17 mouse cellular contexts compared by ENCODE assay signal in genomic region chr14:21820880-21821505, GRCm38 (mm10). TPM values are rescaled to one million over a fixed set of nuclear protein-coding genes. Genes with fewer than 3 reads are reported as not detected.
A peak's percentile ranks its signal among the peaks of the same experiment; 100 is the strongest.
DNase-seq lines count a peak whose midpoint lies in the region; ATAC-seq and TF ChIP-seq lines count a peak whose summit lies in the region.
"Had no signal": no experiment of that assay in that cellular context is flagged by ENCODE, and none has a peak within 500 bp of the region (broad histone marks: within the 10 kb centered on the region; RNA-seq: fewer than 3 reads in every experiment).

No protein-coding gene starts in this region.

- no peak for TF ChIP-seq EP300 in lung, postnatal 0 days (IDR thresholded peaks at IDR 0.05)

- 84% methylated on average over 4 of the region's 4 CpGs for WGBS in heart, embryonic 13.5 days
- 93% methylated on average over 4 of the region's 4 CpGs for WGBS in lung, postnatal 0 days
- 87% methylated on average over 4 of the region's 4 CpGs for WGBS in small intestine, adult 2 months

- ATAC-seq in heart, embryonic 13.5 days (ENCODE audit: extremely low read depth, insufficient number of reproducible peaks, low FRiP score, low TSS enrichment), result no peak
- no peak for ATAC-seq in lung, postnatal 0 days

- peak; percentile 60 for TF ChIP-seq CTCF in lung, postnatal 0 days (IDR thresholded peaks at IDR 0.05)
- TF ChIP-seq CTCF in embryonic fibroblast, embryonic 13.5 days (IDR thresholded peaks at IDR 0.05; ENCODE audit: borderline replicate concordance, insufficient read depth, low read length), result peak; percentile 59; the same call in 1 of the 2 replicates
- TF ChIP-seq CTCF in small intestine, adult 2 months (IDR thresholded peaks at IDR 0.05; ENCODE audit: extremely low read depth, insufficient read length, insufficient replicate concordance, low read depth, low read length), result peak; percentile 23; the same call in 1 of the 2 replicates

- 0 out of 2 replicates have a peak overlapping the region, but pooled peaks have one; percentile 95 for H3K27ac ChIP-seq in heart, embryonic 13.5 days (replicated peaks)
- H3K27ac ChIP-seq in lung, postnatal 0 days (ENCODE audit: low read length), result no peak overlapping the region
- peak overlapping the region; percentile 41 for H3K27ac ChIP-seq in embryonic fibroblast, embryonic 13.5 days (ENCODE audit: insufficient read depth, low read length)
- peak overlapping the region; percentile 39; the same call in 1 of the 2 replicates for H3K27ac ChIP-seq in small intestine, adult 2 months (ENCODE audit: insufficient read depth, low read depth, low read length)
- H3K27ac ChIP-seq: forebrain, embryonic 12.5 days; hindbrain, embryonic 12.5 days; layer of hippocampus, adult 2 months had no signal

- TF ChIP-seq POLR2A in embryonic fibroblast, embryonic 13.5 days (IDR thresholded peaks at IDR 0.05; ENCODE audit: low read depth, low read length), result no peak
- TF ChIP-seq POLR2A in small intestine, adult 2 months (IDR thresholded peaks at IDR 0.05; ENCODE audit: low read depth, low read length), result no peak

- intact Hi-C loops in left cerebral cortex, postnatal 10 days (cut with DNase I), result no loop called here

- no peak for DNase-seq in heart, adult 9 months (ENCODE audit: low spot score in 2 of 2)
- DNase-seq in lung, postnatal 0 days (ENCODE audit: low spot score), result no peak
- no peak for DNase-seq in lung, postnatal 36 days
- DNase-seq in cerebellum, adult 9-10 months, result no peak
- no peak for DNase-seq in left cerebral cortex, postnatal 10 days (ENCODE audit: extremely low spot score in 1 of 2, low spot score in 2 of 2)
- DNase-seq: adrenal gland, adult 2 months; cerebellum, postnatal 25 days; kidney, adult 2 months; thymus, adult 2 months had no signal

- no peak overlapping the region for H3K9ac ChIP-seq in heart, embryonic 13.5 days
- H3K9ac ChIP-seq in lung, postnatal 0 days (replicated peaks; ENCODE audit: low read depth), result no peak overlapping the region
- H3K9ac ChIP-seq: forebrain, embryonic 12.5 days; heart, embryonic 12.5 days; hindbrain, embryonic 12.5 days had no signal

- peaks cover 50% of the 10 kb centered on the region for H3K4me1 ChIP-seq in heart, embryonic 13.5 days
- H3K4me1 ChIP-seq in lung, postnatal 0 days (ENCODE audit: insufficient read depth, low read depth, low read length), result peaks cover 13% of the 10 kb centered on the region; the same call in 1 of the 2 replicates
- H3K4me1 ChIP-seq in embryonic fibroblast, embryonic 13.5 days (ENCODE audit: control insufficient read depth, insufficient read depth, low read length), result peaks cover 10% of the 10 kb centered on the region
- H3K4me1 ChIP-seq in small intestine, adult 2 months (ENCODE audit: control insufficient read depth, insufficient read depth, insufficient read length, low read length), result peaks cover 31% of the 10 kb centered on the region

- no peak overlapping the region for H3K4me3 ChIP-seq in heart, embryonic 13.5 days
- no peak overlapping the region for H3K4me3 ChIP-seq in lung, postnatal 0 days (ENCODE audit: low read depth, low read length)
- H3K4me3 ChIP-seq in embryonic fibroblast, embryonic 13.5 days (ENCODE audit: insufficient read depth, low read length), result no peak overlapping the region
- no peak overlapping the region for H3K4me3 ChIP-seq in small intestine, adult 2 months (ENCODE audit: low read depth, low read length)
- H3K4me3 ChIP-seq: forebrain, embryonic 12.5 days; heart, embryonic 12.5 days; hindbrain, embryonic 12.5 days; layer of hippocampus, adult 2 months had no signal

- no peaks in the 10 kb centered on the region for H3K36me3 ChIP-seq in heart, embryonic 13.5 days
- no peaks in the 10 kb centered on the region for H3K36me3 ChIP-seq in lung, postnatal 0 days (ENCODE audit: insufficient read depth, low read length)
- H3K36me3 ChIP-seq in small intestine, adult 2 months (ENCODE audit: control insufficient read depth, insufficient read depth, low read length), result no peaks in the 10 kb centered on the region
- H3K36me3 ChIP-seq: forebrain, embryonic 12.5 days; heart, embryonic 12.5 days; hindbrain, embryonic 12.5 days had no signal

- no peak overlapping the region for H3K4me2 ChIP-seq in heart, embryonic 13.5 days
- H3K4me2 ChIP-seq in lung, postnatal 0 days (replicated peaks; ENCODE audit: low read depth, low read length), result no peak overlapping the region
- H3K4me2 ChIP-seq: forebrain, embryonic 12.5 days; heart, embryonic 12.5 days; hindbrain, embryonic 12.5 days; midbrain, embryonic 11.5 days had no signal

- no peaks in the 10 kb centered on the region for H3K9me3 ChIP-seq in heart, embryonic 13.5 days
- no peaks in the 10 kb centered on the region for H3K9me3 ChIP-seq in lung, postnatal 0 days (ENCODE audit: low read length)
- H3K9me3 ChIP-seq: forebrain, embryonic 12.5 days; heart, embryonic 12.5 days; hindbrain, embryonic 12.5 days had no signal

- no peaks in the 10 kb centered on the region for H3K27me3 ChIP-seq in heart, embryonic 13.5 days (replicated peaks)
- H3K27me3 ChIP-seq in lung, postnatal 0 days (replicated peaks; ENCODE audit: insufficient read depth, low read length), result no peaks in the 10 kb centered on the region
- H3K27me3 ChIP-seq in small intestine, adult 2 months (ENCODE audit: control insufficient read depth, insufficient read depth, low read length), result no peaks in the 10 kb centered on the region
- H3K27me3 ChIP-seq: forebrain, embryonic 12.5 days; heart, embryonic 12.5 days; hindbrain, embryonic 12.5 days had no signal

RNA-seq across cellular contexts. Expression of gene Vdac2, which starts 4.0 kb away (rescaled TPM):
- polyA plus RNA-seq in heart, embryonic 13.5 days (2015; fragmentation: Nextera tagmentation; extraction: Ambion mirVana), result 414 and 475 TPM in 2 replicates
- polyA plus RNA-seq in lung, postnatal 0 days (2015; fragmentation: Nextera tagmentation; extraction: Ambion mirVana), result 220 and 221 TPM in 2 replicates
- 232 and 288 TPM in 2 replicates for polyA plus RNA-seq in embryonic fibroblast, embryonic 13.5 days (2011; ENCODE audit: insufficient read length, low read depth, missing spikeins)
- 131 and 371 TPM in 2 replicates for polyA plus RNA-seq in small intestine, adult 2 months (2012; rRNA removed)
- 100 to 1,000 TPM; 210 to 217 TPM for total RNA-seq in left cerebral cortex, postnatal 10 days (2021)

RNA-seq across cellular contexts. Expression of gene Comtd1, which starts 27.8 kb away (rescaled TPM):
- 36.7 and 44.7 TPM in 2 replicates for polyA plus RNA-seq in heart, embryonic 13.5 days (2015; fragmentation: Nextera tagmentation; extraction: Ambion mirVana)
- 13.0 and 14.7 TPM in 2 replicates for polyA plus RNA-seq in lung, postnatal 0 days (2015; fragmentation: Nextera tagmentation; extraction: Ambion mirVana)
- polyA plus RNA-seq in embryonic fibroblast, embryonic 13.5 days (2011; ENCODE audit: insufficient read length, low read depth, missing spikeins), result 7.3 and 9.8 TPM in 2 replicates
- polyA plus RNA-seq in small intestine, adult 2 months (2012; rRNA removed), result 58.7 and 137 TPM in 2 replicates
- 10 to 100 TPM; 37.7 to 40.8 TPM for total RNA-seq in left cerebral cortex, postnatal 10 days (2021)
